Mouse (Mus musculus): ENCODE measurements around the gene Map4k1. TPM values are rescaled to one million over a fixed set of nuclear protein-coding genes. Genes with fewer than 3 reads are reported as not detected.

The Map4k1 gene
- 31.5 and 32.6 TPM in 2 replicates for total RNA-seq (2023)

GRCm38 (mm10) chr7:28981651-28982273 lies at the start of gene Map4k1, which contains the start of gene Eif3k:
Gene Map4k1, plus strand, starts transcription at chr7:28982050.
Gene Eif3k, minus strand, starts transcription at chr7:28981864.

GRCm38 (mm10) chr7:28961927-28962670 lies 19.8 kb upstream of the Map4k1 start, which contains the start of gene Actn4:
Gene Actn4, minus strand, starts transcription at chr7:28962340.

Other genes starting within 250 kb of the Map4k1 start
- gene Mrps12, start 240.2 kb upstream of the Map4k1 start, total RNA-seq (2023), result 13.6 and 16.0 TPM in 2 replicates
- gene Sars2, start 240.1 kb upstream of the Map4k1 start, total RNA-seq (2023), result 6.7 and 8.1 TPM in 2 replicates
- not detected in 2 replicates for gene Ccer2, start 225.9 kb upstream of the Map4k1 start, total RNA-seq (2023)
- gene Sirt2, start 215.3 kb upstream of the Map4k1 start, total RNA-seq (2023), result 79.6 and 98.8 TPM in 2 replicates
- gene Nfkbib, start 214.5 kb upstream of the Map4k1 start, total RNA-seq (2023), result 69.5 and 83.2 TPM in 2 replicates
- 98.4 and 115 TPM in 2 replicates for gene Rinl, start 193.1 kb upstream of the Map4k1 start, total RNA-seq (2023)
- gene Hnrnpl, start 173.5 kb upstream of the Map4k1 start, total RNA-seq (2023), result 348 and 515 TPM in 2 replicates
- gene Ech1, start 156.8 kb upstream of the Map4k1 start, total RNA-seq (2023), result 100 and 104 TPM in 2 replicates
- 14.9 and 15.9 TPM in 2 replicates for gene Lgals4, start 148.2 kb upstream of the Map4k1 start, total RNA-seq (2023)
- not detected in 2 replicates for gene Lgals7, start 118.2 kb upstream of the Map4k1 start, total RNA-seq (2023)
- not detected in 2 replicates for gene Capn12, start 100.6 kb upstream of the Map4k1 start, total RNA-seq (2023)
- gene Actn4, start 19.7 kb upstream of the Map4k1 start, total RNA-seq (2023), result 112 and 115 TPM in 2 replicates
- gene Eif3k, start 186 bp upstream of the Map4k1 start, total RNA-seq (2023), result 140 and 154 TPM in 2 replicates
- gene Ryr1, start 143.1 kb downstream of the Map4k1 start, total RNA-seq (2023), result 0.18 and 0.19 TPM in 2 replicates
- 319 and 346 TPM in 2 replicates for gene Rasgrp4, start 152.8 kb downstream of the Map4k1 start, total RNA-seq (2023)
- 11.4 and 17.5 TPM in 2 replicates for gene Fam98c, start 174.2 kb downstream of the Map4k1 start, total RNA-seq (2023)
- gene Ggn, start 188.2 kb downstream of the Map4k1 start, total RNA-seq (2023), result 0.36 TPM in 1 of 2 replicates, not detected in the other
- gene Spred3, start 188.4 kb downstream of the Map4k1 start, total RNA-seq (2023), result 1.2 and 2.6 TPM in 2 replicates
- 151 and 171 TPM in 2 replicates for gene Psmd8, start 198.7 kb downstream of the Map4k1 start, total RNA-seq (2023)
- gene Catsperg1, start 232.0 kb downstream of the Map4k1 start, total RNA-seq (2023), result 0.91 and 1.5 TPM in 2 replicates